Mouse (Mus musculus) CD4-positive, CD25-positive, alpha-beta regulatory T cell, adult 4 months (primary cell): ENCODE measurements around the gene Rarg. TPM values are rescaled to one million over a fixed set of nuclear protein-coding genes. Genes with fewer than 3 reads are reported as not detected.

Experiments used
- ATAC-seq: one replicate; pipeline ENCODE4 v1.8.0; 2017
- polyA plus RNA-seq, 2 experiments: library from polyadenylated mRNA; unstranded; fragments of 100-300 nt; shearing (Covaris generic); gene quantifications; one replicate each; pipeline ENCODE4 v1.2.1; 2017

The Rarg gene
- polyA plus RNA-seq: 10 to 100 TPM; 17.7 to 18.3 TPM

GRCm38 (mm10) chr15:102257202-102258075 lies at the start of gene Rarg:
Gene Rarg, minus strand, starts transcription at chr15:102257517.
- ATAC-seq: peak; percentile 61

DNA sequence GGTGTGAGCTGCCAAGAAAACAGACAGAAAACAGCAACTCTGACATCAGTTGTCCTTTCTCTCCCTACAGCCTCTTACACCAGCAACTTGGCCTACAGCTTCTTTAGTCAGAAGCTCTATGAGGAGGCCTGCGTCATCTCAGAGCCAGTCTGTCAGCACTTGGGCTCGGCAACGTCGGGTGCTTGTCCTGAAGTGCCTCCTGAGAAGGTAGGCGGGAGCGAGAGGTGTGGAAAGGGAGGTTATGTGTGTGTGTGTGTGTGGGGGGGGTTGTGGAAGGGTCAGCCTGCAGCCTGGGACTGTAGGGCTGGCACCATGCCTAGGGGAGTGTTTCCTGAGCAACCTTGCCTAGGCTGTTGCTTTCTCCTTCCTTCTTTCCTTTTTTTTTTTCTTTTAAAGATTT lies 45.2 kb upstream of the Rarg start:
- ATAC-seq: no peak

- ATAC-seq: no peak
Observed at GRCm38 (mm10) chr15:102296368-102297006, 39.2 kb upstream of the Rarg start.

DNA sequence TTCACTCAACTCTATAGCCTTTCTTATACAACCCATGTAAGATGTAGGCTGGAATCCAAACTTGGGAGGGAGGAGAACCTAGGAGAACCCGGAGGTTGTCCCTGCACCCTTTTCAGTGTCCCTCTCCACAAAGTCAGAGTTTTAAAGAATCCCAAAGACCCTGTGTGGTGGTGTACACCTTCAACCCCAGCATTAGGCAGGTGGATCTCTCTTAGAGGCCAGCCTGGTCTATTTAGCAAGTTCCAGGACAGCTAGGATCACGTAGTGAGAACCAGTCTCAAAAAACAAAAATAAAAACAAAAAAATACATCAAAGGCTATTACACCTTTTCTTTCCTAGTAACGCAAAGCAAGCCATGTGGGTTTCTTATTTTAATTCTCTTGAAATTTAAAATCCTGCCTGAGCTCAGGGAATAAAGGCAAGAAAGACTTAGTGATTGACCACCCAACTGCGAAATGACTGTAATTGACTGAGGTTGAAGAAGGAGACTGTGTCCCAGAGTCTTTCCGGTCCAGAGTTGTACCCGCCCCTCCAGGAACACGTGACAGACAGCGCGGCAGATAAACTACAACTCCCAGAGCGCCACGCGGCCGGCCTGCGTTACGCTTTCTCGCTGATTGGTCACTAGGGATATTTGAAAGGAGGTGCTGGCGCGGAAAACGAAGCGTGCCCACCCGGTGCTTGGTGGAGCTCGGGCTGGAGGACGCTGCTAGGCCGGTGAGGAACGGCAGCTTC lies 38.5 kb upstream of the Rarg start, which contains the start of gene Espl1:
Espl1 (plus strand) TSS at position 634 of the 735 bp plus-strand sequence.
- ATAC-seq: peak; percentile 100

- ATAC-seq: peak; percentile 79
Observed at GRCm38 (mm10) chr15:102287395-102287794, 30.1 kb upstream of the Rarg start.

DNA sequence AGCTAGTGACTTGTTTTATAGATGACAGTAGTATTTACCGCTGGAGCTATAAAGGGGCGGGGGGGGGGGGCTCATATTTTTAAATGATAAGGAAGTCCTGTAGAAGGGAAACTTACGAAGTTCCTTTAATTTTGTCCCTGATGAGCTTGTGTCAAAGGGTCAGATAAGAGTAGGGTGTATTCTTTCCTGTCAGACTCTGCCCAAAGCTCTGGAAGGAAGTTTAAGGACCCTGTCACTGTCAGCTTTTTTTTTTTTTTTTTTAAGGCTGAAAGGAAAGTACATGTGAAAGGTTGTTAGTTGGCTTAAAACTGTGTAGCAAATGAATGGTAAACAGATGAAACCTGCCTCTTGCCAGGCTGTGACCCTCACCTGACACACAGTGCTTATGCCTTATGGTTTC lies 26.3 kb upstream of the Rarg start:
- no peak for ATAC-seq

GRCm38 (mm10) chr15:102282463-102283292 lies 25.4 kb upstream of the Rarg start:
- no peak for ATAC-seq

DNA sequence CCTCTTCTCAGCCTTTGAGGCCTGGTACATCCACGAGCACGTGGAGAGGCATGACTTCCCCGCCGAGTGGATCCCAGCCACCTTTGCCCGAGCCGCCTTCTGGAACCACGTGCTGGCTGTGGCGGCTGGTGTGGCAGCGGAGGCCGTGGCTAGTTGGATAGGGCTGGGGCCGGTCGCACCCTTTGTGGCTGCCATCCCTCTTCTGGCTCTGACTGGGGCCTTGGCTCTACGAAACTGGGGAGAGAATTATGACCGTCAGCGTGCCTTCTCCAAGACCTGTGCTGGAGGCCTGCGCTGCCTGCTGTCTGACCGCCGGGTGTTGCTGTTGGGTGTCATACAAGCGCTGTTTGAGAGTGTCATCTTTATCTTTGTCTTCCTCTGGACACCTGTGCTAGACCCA lies 23.3 kb upstream of the Rarg start:
- ATAC-seq: no peak

DNA sequence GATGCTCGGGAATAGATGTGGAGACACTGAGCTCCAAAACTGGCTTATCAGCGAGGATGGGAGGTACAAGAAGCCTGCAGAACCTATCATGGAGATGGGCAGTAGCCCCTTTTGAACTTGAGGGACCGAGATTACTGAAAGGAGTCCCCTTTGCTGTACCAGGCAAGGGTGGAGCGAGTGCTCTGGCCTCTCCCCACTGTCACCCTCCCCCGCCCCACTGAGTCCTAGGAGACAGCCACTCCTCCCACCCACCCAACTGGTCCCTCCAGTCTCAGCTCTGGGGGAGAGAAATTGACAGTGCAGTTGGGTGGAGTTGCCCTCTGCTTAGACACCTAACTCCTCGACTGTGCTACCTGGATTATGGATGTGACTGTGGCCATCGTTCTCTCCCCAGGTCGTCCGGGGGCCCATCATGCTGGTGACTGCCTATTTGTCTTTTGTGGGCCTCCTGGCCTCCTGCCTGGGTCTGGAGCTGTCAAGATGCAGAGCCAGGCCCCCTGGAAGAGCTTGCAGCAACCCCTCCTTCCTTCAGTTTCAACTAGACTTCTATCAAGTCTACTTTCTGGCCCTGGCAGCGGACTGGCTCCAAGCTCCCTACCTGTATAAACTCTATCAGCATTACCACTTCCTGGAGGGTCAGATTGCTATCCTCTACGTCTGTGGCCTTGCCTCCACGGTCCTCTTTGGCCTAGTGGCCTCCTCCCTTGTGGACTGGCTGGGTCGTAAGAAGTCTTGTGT lies 22.6 kb upstream of the Rarg start:
- no peak for ATAC-seq

DNA sequence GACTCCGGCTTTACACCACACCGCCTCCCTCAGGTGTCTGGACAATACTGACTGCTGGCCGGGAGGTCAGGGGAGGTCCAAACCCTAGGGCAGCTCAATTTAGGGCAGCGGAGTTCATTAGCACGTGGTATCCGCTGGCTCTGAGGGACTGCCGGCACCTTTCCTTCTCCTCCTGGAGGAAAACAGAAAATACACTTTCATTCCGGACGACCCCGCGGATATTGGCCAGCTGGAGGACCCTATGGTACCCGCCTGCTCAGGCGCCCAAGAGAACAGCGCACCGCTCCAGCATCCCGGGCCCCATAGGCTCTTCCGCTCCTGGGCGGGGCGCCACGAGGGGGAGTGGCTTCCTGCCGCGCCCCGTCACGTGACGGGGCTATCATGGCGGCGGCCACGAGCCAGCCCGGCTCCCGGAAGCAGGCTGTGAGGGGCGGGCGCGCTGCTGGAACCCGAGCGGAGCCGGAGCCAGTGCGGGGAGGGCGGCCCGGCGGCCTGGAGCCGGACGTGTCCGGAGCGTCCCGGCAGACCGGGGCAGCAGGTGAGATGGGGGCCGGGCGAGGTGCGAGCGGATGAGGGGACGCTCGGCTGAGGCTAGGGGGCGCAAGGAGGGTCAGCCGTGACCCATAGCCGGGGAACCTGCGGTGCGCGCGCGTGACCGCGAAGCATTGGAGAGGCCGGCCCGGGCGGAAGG lies 21.9 kb upstream of the Rarg start, which contains the start of gene Mfsd5:
Mfsd5 (plus strand) TSS at position 363 of the 691 bp plus-strand sequence.
- peak; percentile 98 for ATAC-seq

DNA sequence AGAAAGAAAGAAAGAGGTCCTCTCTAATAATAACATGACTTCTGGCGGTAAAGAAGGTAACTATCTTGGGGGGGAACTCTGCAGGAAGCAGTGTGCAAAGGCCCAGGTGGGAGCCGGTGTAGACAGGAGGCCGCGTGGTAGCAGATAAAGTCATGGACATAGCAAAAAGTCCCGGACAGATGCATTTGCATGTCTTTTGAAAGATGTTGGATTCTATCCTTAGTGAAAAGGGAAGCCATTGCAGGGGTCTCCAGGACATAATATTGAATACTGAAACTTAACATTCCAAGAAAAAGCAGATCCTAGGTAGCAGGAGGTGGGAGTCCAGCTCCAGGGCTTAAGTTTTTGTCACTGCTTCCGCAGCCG lies 21.4 kb upstream of the Rarg start:
- no peak for ATAC-seq

DNA sequence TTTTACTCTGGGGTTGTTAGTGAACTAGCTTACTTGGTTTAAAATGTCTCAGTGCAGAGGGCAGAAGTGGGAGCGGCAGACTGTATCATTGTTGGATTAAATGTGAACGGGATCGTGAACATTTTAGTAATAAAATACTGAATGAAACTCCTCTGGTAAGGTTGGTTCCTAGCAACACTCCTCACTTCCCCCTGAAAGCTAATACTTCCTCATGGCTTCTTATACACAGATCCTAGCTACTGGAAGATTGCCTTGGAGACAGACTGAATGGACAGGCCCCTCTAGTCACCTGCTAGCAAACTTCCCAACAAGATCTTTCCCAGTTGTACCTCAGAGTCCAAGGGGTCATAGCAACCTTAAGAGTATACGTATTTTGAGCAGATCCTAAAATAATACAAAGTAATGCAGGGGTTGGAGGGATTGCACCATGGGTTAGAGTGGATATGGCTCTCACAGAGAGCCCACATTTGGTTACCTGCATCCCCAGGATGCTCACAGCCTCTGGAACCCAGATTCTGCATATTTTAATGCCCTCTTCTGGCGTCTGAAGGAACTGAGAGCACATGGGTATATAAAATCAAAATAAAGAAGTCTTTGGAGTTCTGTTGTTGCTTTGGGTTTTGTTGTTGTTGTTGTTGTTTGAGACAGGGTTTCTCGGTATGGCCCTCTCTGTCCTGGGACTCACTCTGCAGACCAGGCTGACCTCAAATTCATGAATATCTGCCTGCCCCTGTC lies 16.8 kb upstream of the Rarg start:
- no peak for ATAC-seq

GRCm38 (mm10) chr15:102271441-102271840 lies 14.1 kb upstream of the Rarg start:
- ATAC-seq: no peak

- ATAC-seq: no peak
Observed at GRCm38 (mm10) chr15:102270274-102270960, 13.1 kb upstream of the Rarg start, which contains the start of gene Gm9918. Gene Gm9918, plus strand, starts transcription at chr15:102270563.

- ATAC-seq: no peak
Observed at GRCm38 (mm10) chr15:102265548-102265947, 8.2 kb upstream of the Rarg start.

- peak; percentile 97 for ATAC-seq
Observed at GRCm38 (mm10) chr15:102263037-102263436, 5.7 kb upstream of the Rarg start.

DNA sequence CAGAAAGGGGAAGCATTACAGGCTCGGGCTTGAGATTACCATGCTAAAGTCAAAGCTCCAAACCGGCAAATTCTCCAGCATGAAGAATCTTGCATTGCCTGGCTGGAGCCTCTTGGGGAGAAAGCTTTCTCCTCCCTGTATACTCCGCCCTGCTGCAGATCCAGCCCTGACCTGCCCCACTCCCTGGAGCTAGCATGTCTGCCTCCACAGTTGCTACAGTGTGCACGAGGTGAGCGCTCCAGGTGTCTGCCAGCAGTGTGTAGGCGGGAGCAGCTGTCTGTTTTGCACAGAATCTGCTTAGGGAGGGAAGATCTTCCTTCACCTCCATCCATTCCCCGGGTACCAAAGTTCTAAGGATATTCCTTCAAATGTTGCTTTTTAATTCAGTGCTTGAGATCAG lies 5.3 kb upstream of the Rarg start:
- peak; percentile 10 for ATAC-seq

- ATAC-seq: no peak
Observed at GRCm38 (mm10) chr15:102258581-102259253, 1.4 kb upstream of the Rarg start.

DNA sequence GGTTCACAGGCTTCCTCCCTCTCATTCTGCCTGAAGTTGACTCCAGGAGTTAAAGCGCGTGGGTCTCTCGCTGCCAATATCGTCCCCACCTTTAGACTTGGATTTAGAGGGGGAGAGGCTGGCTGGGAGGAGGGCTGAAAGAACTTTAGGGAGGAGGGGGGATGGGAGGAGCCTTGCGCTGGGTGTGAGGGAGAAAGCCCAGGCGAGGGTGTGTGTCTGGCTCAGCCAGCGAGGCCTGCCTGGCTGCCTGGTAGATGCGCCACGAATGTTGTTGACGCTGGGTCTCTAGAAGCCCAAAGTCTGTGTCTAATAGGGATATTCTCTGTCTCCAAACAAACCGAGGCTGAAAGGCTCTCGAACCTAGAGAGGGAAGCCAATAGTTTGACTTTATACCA lies 756 bp upstream of the Rarg start:
- ATAC-seq: no peak
